Mouse (Mus musculus) myocyte (in vitro differentiated cells): ENCODE measurements at regions not wholly inside any gene's neighbourhood (a gene's known extent, or its start where the extent isn't known, plus 50 kb on each side); places are given as distances from the start of the nearest gene placed in this dataset.

ENCODE experiments used
- MYOD1 ChIP-seq, 3 experiments: IDR thresholded peaks; one replicate each; pipeline ENCODE4 v1.6.1; 2011; ENCODE audit warnings: control low read depth in 2 of 3, low read depth in 2 of 3, mild to moderate bottlenecking in 2 of 3, moderate library complexity in 1 of 3; ENCODE audit not compliant: insufficient read length in 2 of 3, control insufficient read depth in 1 of 3
- MYOG ChIP-seq, 3 experiments: IDR thresholded peaks; one replicate each; pipeline ENCODE4 v1.6.1; 2011; ENCODE audit warnings: control low read depth in 2 of 3, low read depth in 2 of 3, mild to moderate bottlenecking in 2 of 3; ENCODE audit not compliant: insufficient read length in 2 of 3, control insufficient read depth in 1 of 3, insufficient read depth in 1 of 3
- POLR2A ChIP-seq: IDR thresholded peaks from one replicate; pipeline ENCODE4 v1.6.1; 2011; ENCODE audit warnings: low read depth, mild to moderate bottlenecking, control low read depth, moderate library complexity; ENCODE audit not compliant: insufficient read length
- TCF12 ChIP-seq: IDR thresholded peaks from one replicate; pipeline ENCODE4 v1.6.1; 2011; ENCODE audit warnings: mild to moderate bottlenecking, control low read depth; ENCODE audit not compliant: poor library complexity, insufficient read depth, severe bottlenecking
- USF1 ChIP-seq: IDR thresholded peaks from one replicate; pipeline ENCODE4 v1.6.1; 2011; ENCODE audit warnings: low read depth, mild to moderate bottlenecking, control low read depth, moderate library complexity

DNA sequence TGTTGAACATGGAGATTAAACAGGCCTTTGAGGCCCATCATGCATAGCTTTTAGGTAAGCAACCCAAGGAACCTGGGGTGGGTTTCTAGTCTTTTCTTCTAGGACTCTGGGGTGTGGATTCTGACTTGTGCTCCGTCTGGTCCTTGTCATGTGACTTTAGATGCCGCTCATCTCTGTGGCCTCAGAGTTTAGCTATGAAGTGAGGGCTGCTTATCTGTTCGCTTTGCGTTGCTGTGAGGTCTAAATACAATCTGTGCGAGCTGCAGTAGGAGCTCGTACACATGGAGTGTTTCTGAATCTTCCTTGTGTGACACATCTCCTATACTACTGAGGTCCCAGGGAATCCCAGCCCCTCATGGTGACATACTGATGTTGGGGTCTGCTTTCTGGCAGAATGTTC lies 67.8 kb upstream of the Zfp831 start:
- no peak for TF ChIP-seq POLR2A
- no peak for TF ChIP-seq TCF12
- no peak for TF ChIP-seq USF1
- TF ChIP-seq MYOG (IDR thresholded peaks at IDR 0.05; ENCODE audit: control insufficient read depth in 1 of 3, insufficient read depth in 1 of 3, insufficient read length in 2 of 3, low read depth in 2 of 3) = no peak
- TF ChIP-seq MYOD1 (IDR thresholded peaks at IDR 0.05; ENCODE audit: control insufficient read depth in 1 of 3, insufficient read length in 2 of 3, low read depth in 2 of 3) = no peak
